Mouse (Mus musculus) myocyte (in vitro differentiated cells): ENCODE measurements around the gene Zbtb24.

Experiments used
- MAX ChIP-seq: IDR thresholded peaks from one replicate; pipeline ENCODE4 v1.6.1; 2011; ENCODE audit warnings: low read depth, mild to moderate bottlenecking, control low read depth
- POLR2A ChIP-seq: IDR thresholded peaks from one replicate; pipeline ENCODE4 v1.6.1; 2011; ENCODE audit warnings: low read depth, mild to moderate bottlenecking, control low read depth, moderate library complexity; ENCODE audit not compliant: insufficient read length

DNA sequence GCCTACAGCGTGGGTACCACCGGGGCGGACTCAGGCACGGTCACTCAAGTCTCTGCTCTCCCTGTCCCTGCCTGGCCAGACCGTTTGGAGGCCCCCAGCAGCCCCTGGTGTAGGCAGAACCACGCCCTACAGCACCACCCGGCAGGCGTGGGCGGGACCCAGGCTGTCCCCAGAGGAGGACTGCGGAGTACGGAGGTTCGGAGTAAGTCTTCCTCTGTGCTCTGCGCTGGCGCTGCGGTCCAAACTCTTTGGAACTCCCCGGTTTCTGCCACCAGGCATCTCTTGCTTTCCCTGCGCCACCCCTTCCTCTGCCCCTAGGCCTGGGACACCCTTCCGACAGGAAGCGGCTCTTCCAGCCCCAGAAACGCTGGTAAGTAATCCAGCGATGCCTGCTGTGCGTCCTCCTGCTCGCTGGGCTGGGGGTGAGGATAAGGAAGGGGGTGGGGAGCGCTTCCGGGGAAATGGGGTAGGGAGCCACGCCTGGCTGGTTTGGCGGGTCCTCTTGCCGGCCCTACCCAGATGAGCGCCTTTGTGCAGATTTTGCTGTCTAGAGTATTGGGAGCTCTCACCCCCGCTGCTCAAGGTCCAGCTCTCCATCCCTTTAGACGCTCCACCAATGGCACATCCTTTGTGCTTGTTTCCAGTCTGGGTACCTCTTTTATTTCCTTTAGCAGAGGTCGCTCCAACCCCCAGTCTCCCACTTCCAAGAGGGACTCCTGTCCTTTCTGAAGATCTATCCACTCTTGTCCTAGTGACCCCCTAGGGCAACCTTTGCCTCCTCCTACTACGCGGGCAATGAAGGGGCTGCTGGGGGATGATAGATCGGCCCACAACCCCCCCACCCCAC, 26.2 kb downstream of the Zbtb24 start, which contains the start of gene Mical1:
- TF ChIP-seq POLR2A: peak; percentile 75
- TF ChIP-seq MAX: no peak
